18 mouse cellular contexts compared by ENCODE assay signal in genomic region chr1:25075952-25076351, GRCm38 (mm10).
DNase-seq lines count a peak whose midpoint lies in the region; ATAC-seq and TF ChIP-seq lines count a peak whose summit lies in the region.
"Had no signal": no experiment of that assay in that cellular context is flagged by ENCODE, and none has a peak within 500 bp of the region (broad histone marks: within the 10 kb centered on the region; RNA-seq: fewer than 3 reads in every experiment).

No protein-coding gene starts in this region.

- DNase-seq in hindbrain, postnatal 0 days (ENCODE audit: low spot score), result no peak
- peak; percentile 13 for DNase-seq in kidney, adult 9 months
- DNase-seq in kidney, adult 18-20 months, result no peak
- DNase-seq in layer of hippocampus, adult 2 months (ENCODE audit: low spot score in 2 of 2), result no peak
- DNase-seq in layer of hippocampus, adult 9-11 months, result no peak
- DNase-seq in adrenal gland, postnatal 4 days (ENCODE audit: low spot score in 2 of 2), result no peak
- DNase-seq: adrenal gland, postnatal 10 days; cerebellum, adult 18-20 months; cerebellum, adult 9-11 months; cerebellum, postnatal 36 days; forebrain, postnatal 0 days; gastrocnemius, postnatal 36 days; heart, adult 11 months; heart, postnatal 36 days had no signal

- no peaks in the 10 kb centered on the region for H3K27me3 ChIP-seq in hindbrain, embryonic 12.5 days
- no peaks in the 10 kb centered on the region for H3K27me3 ChIP-seq in hindbrain, postnatal 0 days (ENCODE audit: insufficient read depth, low read length)
- H3K27me3 ChIP-seq: forebrain, embryonic 13.5 days; heart, embryonic 13.5 days had no signal

- no peak overlapping the region for H3K9ac ChIP-seq in hindbrain, embryonic 12.5 days
- H3K9ac ChIP-seq in hindbrain, postnatal 0 days (replicated peaks; ENCODE audit: low read length), result no peak overlapping the region
- H3K9ac ChIP-seq: forebrain, embryonic 13.5 days; forebrain, postnatal 0 days; heart, embryonic 13.5 days had no signal

- no peak overlapping the region for H3K4me2 ChIP-seq in hindbrain, embryonic 12.5 days (replicated peaks)
- no peak overlapping the region for H3K4me2 ChIP-seq in hindbrain, postnatal 0 days (ENCODE audit: low read depth, low read length)
- H3K4me2 ChIP-seq: forebrain, embryonic 13.5 days; heart, embryonic 13.5 days had no signal

- no peak for TF ChIP-seq CTCF in hindbrain, postnatal 0 days (IDR thresholded peaks at IDR 0.05; ENCODE audit: low read depth)
- no peak for TF ChIP-seq CTCF in layer of hippocampus, adult 2 months (conservative IDR thresholded peaks at IDR 0.05)

- ATAC-seq in hindbrain, embryonic 12.5 days (ENCODE audit: low FRiP score), result 0 out of 2 replicates have a peak, but pooled peaks have one; percentile 64
- ATAC-seq in hindbrain, postnatal 0 days, result no peak
- ATAC-seq: forebrain, embryonic 13.5 days; forebrain, postnatal 0 days had no signal

- no peaks in the 10 kb centered on the region for H3K4me1 ChIP-seq in hindbrain, embryonic 12.5 days
- H3K4me1 ChIP-seq in hindbrain, postnatal 0 days (ENCODE audit: insufficient read depth, low read length), result no peaks in the 10 kb centered on the region
- H3K4me1 ChIP-seq: embryonic facial prominence, embryonic 10.5 days; forebrain, embryonic 13.5 days; heart, embryonic 13.5 days had no signal

- no peak overlapping the region for H3K27ac ChIP-seq in hindbrain, embryonic 12.5 days
- no peak overlapping the region for H3K27ac ChIP-seq in hindbrain, postnatal 0 days
- peak overlapping the region; percentile 10; the same call in 1 of the 2 replicates for H3K27ac ChIP-seq in layer of hippocampus, adult 2 months
- H3K27ac ChIP-seq: embryonic facial prominence, embryonic 10.5 days; forebrain, embryonic 13.5 days; heart, embryonic 13.5 days had no signal

- WGBS in hindbrain, embryonic 12.5 days, result 42% methylated on average over 5 of the region's 5 CpGs
- 62% methylated on average over 5 of the region's 5 CpGs for WGBS in hindbrain, postnatal 0 days

- H3K36me3 ChIP-seq in hindbrain, embryonic 12.5 days, result no peaks in the 10 kb centered on the region
- no peaks in the 10 kb centered on the region for H3K36me3 ChIP-seq in hindbrain, postnatal 0 days (ENCODE audit: insufficient read depth, low read length)
- H3K36me3 ChIP-seq: embryonic facial prominence, embryonic 10.5 days; heart, embryonic 13.5 days had no signal

- H3K4me3 ChIP-seq in hindbrain, embryonic 12.5 days, result no peak overlapping the region
- no peak overlapping the region for H3K4me3 ChIP-seq in hindbrain, postnatal 0 days (ENCODE audit: low read length)
- H3K4me3 ChIP-seq in layer of hippocampus, adult 2 months, result no peak overlapping the region
- H3K4me3 ChIP-seq: embryonic facial prominence, embryonic 10.5 days; forebrain, embryonic 13.5 days; heart, embryonic 13.5 days had no signal

- no peaks in the 10 kb centered on the region for H3K9me3 ChIP-seq in hindbrain, embryonic 12.5 days (replicated peaks)
- H3K9me3 ChIP-seq in hindbrain, postnatal 0 days (ENCODE audit: low read length), result no peaks in the 10 kb centered on the region
- H3K9me3 ChIP-seq: embryonic facial prominence, embryonic 10.5 days; forebrain, embryonic 13.5 days; heart, embryonic 13.5 days had no signal
